Mouse (Mus musculus) megakaryocyte progenitor cell, adult 5-6 weeks (primary cell): ENCODE measurements around the gene Pkd2. TPM values are rescaled to one million over a fixed set of nuclear protein-coding genes. Genes with fewer than 3 reads are reported as not detected.

Experiments
- ATAC-seq: replicated peaks from 2 replicates; pipeline ENCODE4 v1.8.0; 2016; ENCODE audit warnings: mild to moderate bottlenecking, moderate TSS enrichment, inconsistent platforms; ENCODE audit not compliant: poor library complexity
- total RNA-seq, 2 experiments: library from RNA; stranded (forward) in 1 of 2; stranded (reverse) in 1 of 2; fragments of 157-497, 149-512 nt in 1 of 2; fragments of 200-1000 nt in 1 of 2; gene quantifications; 2 replicates each; pipeline versions ENCODE4 v1.2.3 to v1.2.4; 2015 to 2017

The Pkd2 gene
- total RNA-seq, 2 experiments from 2014 or later, result 2.0 to 2.4 TPM

- ATAC-seq, result no peak
Measured at GRCm38 (mm10) chr5:104465279-104465678, 6.0 kb downstream of the Pkd2 start.

GRCm38 (mm10) chr5:104465731-104466130, 6.5 kb downstream of the Pkd2 start:
- ATAC-seq, result no peak

- ATAC-seq, result no peak
Measured at GRCm38 (mm10) chr5:104466816-104467215, 7.6 kb downstream of the Pkd2 start.

- no peak for ATAC-seq
Measured at GRCm38 (mm10) chr5:104468586-104468985, 9.3 kb downstream of the Pkd2 start.

GRCm38 (mm10) chr5:104470981-104471391, 11.7 kb downstream of the Pkd2 start:
- ATAC-seq, result no peak

- no peak for ATAC-seq
Measured at GRCm38 (mm10) chr5:104472371-104472770, 13.1 kb downstream of the Pkd2 start.

GRCm38 (mm10) chr5:104480367-104480766, 21.1 kb downstream of the Pkd2 start:
- no peak for ATAC-seq

DNA sequence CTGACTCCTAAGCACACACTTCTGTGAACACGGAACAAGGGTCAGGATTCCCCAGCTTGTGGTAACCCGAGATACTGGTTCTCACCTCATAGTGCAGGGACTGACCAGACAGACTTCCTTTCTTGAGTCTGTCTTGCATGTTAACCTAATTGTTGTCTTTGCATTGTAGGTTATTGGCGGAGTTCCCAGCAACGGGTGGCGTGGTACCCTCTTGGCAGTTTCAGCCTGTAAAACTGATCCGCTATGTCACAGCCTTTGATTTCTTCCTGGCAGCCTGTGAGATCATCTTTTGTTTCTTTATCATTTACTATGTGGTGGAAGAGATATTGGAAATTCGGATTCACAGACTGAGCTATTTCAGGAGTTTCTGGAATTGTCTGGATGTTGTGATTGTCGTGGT, 23.6 kb downstream of the Pkd2 start:
- ATAC-seq, result no peak

GRCm38 (mm10) chr5:104491561-104491960, 32.3 kb downstream of the Pkd2 start:
- no peak for ATAC-seq

GRCm38 (mm10) chr5:104504883-104505282, 45.6 kb downstream of the Pkd2 start:
- ATAC-seq, result no peak

- ATAC-seq, result peak; percentile 2; the same call in 1 of the 2 replicates
Measured at GRCm38 (mm10) chr5:104507829-104508194, 48.6 kb downstream of the Pkd2 start.

DNA sequence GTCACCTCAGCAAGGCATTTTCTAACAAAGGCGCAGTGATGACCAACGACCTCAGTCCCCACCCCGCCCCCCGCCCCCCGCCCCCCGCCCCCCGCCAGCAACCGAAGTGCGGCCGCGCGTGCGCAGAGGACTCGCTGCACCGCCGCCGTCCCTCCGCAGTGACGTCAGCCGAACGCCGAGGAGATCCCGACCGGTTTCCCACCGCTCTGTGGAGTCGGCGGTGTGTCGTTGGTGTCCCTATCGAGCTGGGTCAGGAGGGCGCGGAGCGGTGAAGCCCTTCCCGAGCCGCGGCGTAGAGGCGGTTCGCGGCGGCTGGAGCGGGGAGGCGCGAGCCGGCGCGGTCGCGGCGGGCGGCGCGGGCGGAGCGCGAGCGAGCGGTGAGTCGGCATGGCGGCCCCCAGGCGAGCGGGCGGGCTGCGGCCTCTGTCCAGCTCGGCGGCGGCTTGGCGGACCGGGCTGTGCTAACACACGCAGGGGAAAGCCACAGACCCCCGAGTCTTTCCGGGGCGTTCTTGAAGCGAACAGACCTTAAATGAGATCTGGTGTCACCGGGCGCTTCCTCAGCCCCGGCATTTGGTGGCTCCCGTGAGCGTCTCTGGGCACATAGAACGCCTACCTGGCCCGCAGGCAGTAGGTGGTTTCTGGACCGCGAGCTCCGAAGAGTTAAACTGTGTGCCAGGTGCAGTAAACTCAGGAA, 49.1 kb downstream of the Pkd2 start, which contains the start of gene BC005561:
Gene BC005561 (plus strand): TSS at position 158 of the 697 bp plus-strand sequence.
- ATAC-seq, result peak; percentile 90

GRCm38 (mm10) chr5:104511211-104511610, 52.0 kb downstream of the Pkd2 start:
- no peak for ATAC-seq

GRCm38 (mm10) chr5:104538612-104539011, 79.4 kb downstream of the Pkd2 start:
- ATAC-seq, result no peak

DNA sequence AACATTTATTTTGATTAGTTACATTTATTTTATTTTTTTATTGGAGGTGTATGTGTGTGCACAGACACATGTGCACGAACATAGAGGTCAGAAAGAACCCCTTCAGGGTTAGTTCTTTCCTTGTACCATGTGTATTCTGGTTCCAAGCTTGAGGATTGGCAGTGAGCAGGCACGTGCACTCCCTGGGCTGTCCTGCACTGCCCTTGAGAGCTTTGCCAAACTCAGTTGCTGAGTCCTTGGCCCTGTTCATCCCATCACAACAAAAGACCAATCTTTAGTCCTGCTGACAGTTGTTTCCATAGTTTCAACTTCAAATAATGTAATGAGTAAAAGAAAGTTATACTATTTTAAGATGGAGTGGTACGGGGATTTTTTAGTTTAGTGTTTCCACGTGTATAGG, 80.1 kb downstream of the Pkd2 start:
- no peak for ATAC-seq

Other genes with a start within 250 kb of the Pkd2 start
- not detected in 2 replicates for gene Ibsp, start 160.3 kb upstream of the Pkd2 start, total RNA-seq (2015)
- gene Ibsp, start 160.3 kb upstream of the Pkd2 start, total RNA-seq (2017), result 0.07 TPM in 1 of 2 replicates, not detected in the other
- not detected in 2 replicates for gene Mepe, start 134.1 kb upstream of the Pkd2 start, total RNA-seq (2015)
- not detected in 2 replicates for gene Mepe, start 134.1 kb upstream of the Pkd2 start, total RNA-seq (2017)
- 9.5 and 10.5 TPM in 2 replicates for gene Spp1, start 24.3 kb upstream of the Pkd2 start, total RNA-seq (2015)
- 4.7 and 5.9 TPM in 2 replicates for gene Spp1, start 24.3 kb upstream of the Pkd2 start, total RNA-seq (2017)
- gene BC005561, start 48.9 kb downstream of the Pkd2 start, total RNA-seq (2015), result 11.3 and 17.8 TPM in 2 replicates
- 10.7 and 14.6 TPM in 2 replicates for gene BC005561, start 48.9 kb downstream of the Pkd2 start, total RNA-seq (2017)